Mouse (Mus musculus) spleen, adult 2 months (tissue): Measurements from ENCODE around the gene Gga2.

Experiments
- CTCF ChIP-seq: fragments of 200-500 bp; IDR thresholded peaks from 2 replicates; pipeline ENCODE4 v1.5.1; 2011; ENCODE audit warnings: mild to moderate bottlenecking, inconsistent platforms; ENCODE audit not compliant: insufficient read depth, insufficient read length, insufficient replicate concordance; ENCODE audit errors: extremely low read depth
- POLR2A ChIP-seq: fragments of 200-500 bp; IDR thresholded peaks from 2 replicates; pipeline ENCODE4 v1.6.1; 2011; ENCODE audit warnings: low read depth, low read length, inconsistent platforms

DNA sequence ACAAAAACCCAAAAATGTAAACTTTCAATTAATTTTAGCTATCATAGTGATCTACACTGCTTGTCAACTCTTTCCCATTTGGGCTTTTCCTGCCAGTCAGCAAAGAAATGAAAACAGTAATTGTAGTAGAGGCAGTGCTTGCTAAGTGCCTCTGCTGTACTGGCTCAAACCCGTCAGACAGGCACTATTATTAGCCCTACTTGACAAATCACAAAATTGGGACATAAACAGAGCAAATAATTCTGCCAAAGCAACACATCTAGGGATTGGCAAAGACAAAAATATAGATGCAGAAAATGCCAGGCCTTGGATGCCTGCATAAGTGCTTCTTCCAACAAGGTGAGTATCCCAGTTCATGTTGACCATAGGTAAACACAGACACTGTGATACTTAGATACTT lies 44.6 kb upstream of the Gga2 start:
- TF ChIP-seq CTCF (no peak), POLR2A (no peak)
